Mouse (Mus musculus) lung, postnatal 0 days (tissue): Measurements from ENCODE around the gene Plaa.

ENCODE experiments used
- CTCF ChIP-seq: IDR thresholded peaks from 2 replicates; pipeline ENCODE4 v1.5.1; 2016; ENCODE audit warnings: antibody characterized with exemption, mild to moderate bottlenecking
- EP300 ChIP-seq: IDR thresholded peaks from 2 replicates; pipeline ENCODE4 v1.6.1; 2016; ENCODE audit warnings: antibody characterized with exemption, mild to moderate bottlenecking, control low read depth

DNA sequence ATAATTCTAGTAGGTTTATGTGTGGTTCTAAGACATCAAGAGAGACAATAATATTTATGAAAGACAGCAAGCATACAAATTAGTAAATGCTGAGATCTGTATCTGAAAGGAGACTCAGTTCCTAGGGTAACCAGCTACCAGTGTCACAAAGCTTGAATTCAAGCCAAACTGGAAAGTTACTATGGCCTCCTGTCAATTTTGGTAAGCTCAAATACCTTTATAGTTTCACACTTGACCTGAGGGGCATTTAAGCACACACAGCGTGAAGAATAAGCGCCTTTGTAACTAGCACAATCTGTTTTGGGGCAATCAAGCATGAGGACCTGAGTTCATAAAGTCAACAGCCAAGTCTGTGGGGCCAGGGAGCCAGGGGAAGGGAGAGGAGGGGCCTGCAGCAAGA, 43.8 kb downstream of the Plaa start:
- TF ChIP-seq CTCF (no peak), EP300 (no peak)
